Mouse (Mus musculus) limb, embryonic 11.5 days (tissue): Measurements from ENCODE around the gene Clcn6. TPM values are rescaled to one million over a fixed set of nuclear protein-coding genes. Genes with fewer than 3 reads are reported as not detected.
A peak's percentile ranks its signal among the peaks of the same experiment; 100 is the strongest.

Source experiments
- ATAC-seq: fragments of 200-750 bp; cut with Nextera tagmentation; 2 replicates; pipeline ENCODE4 v1.8.0; 2017; ENCODE audit warnings: low read depth; ENCODE audit not compliant: insufficient number of reproducible peaks, low FRiP score, low TSS enrichment
- DNase-seq: peaks from one replicate; pipeline ENCODE4 v3.0.0-alpha.2; 2015; ENCODE audit warnings: low spot score
- H3K27ac ChIP-seq: fragments of 300-500 bp; sonication (generic); replicated peaks from 2 replicates; pipeline ENCODE4 v1.5.1; 2014; ENCODE audit warnings: low read depth, mild to moderate bottlenecking, low read length
- H3K27me3 ChIP-seq: fragments of 300-500 bp; sonication (generic); 2 replicates; pipeline ENCODE4 v1.6.1; 2014; ENCODE audit warnings: mild to moderate bottlenecking, low read length, mixed read lengths; ENCODE audit not compliant: control insufficient read depth, insufficient read depth
- H3K36me3 ChIP-seq: fragments of 300-500 bp; sonication (generic); 2 replicates; pipeline ENCODE4 v1.6.1; 2014; ENCODE audit warnings: mild to moderate bottlenecking, low read length, moderate library complexity, mixed read lengths; ENCODE audit not compliant: control insufficient read depth, insufficient read depth
- H3K4me1 ChIP-seq: fragments of 300-500 bp; sonication (generic); 2 replicates; pipeline ENCODE4 v1.6.1; 2014; ENCODE audit warnings: low read length, mixed read lengths; ENCODE audit not compliant: control insufficient read depth, insufficient read depth
- H3K4me2 ChIP-seq: fragments of 300-500 bp; sonication (generic); 2 replicates; pipeline ENCODE4 v1.6.1; 2014; ENCODE audit warnings: low read depth, mild to moderate bottlenecking, moderate library complexity; ENCODE audit not compliant: severe bottlenecking
- H3K4me3 ChIP-seq: fragments of 300-500 bp; sonication (generic); 2 replicates; pipeline ENCODE4 v1.5.1; 2014; ENCODE audit warnings: low read depth, low read length
- H3K9ac ChIP-seq: fragments of 300-500 bp; sonication (generic); 2 replicates; pipeline ENCODE4 v1.6.1; 2014; ENCODE audit warnings: mild to moderate bottlenecking, low read length
- H3K9me3 ChIP-seq: fragments of 300-500 bp; sonication (generic); 2 replicates; pipeline ENCODE4 v1.6.1; 2016; ENCODE audit warnings: low read length; ENCODE audit not compliant: control insufficient read depth
- whole genome bisulfite sequencing: fragments of 180-500 bp; shearing (Covaris S2); extraction: QIAGEN DNeasy Blood & Tissue Kit; methylation state at CpG from one replicate; pipeline ENCODE4 v1.1.7; 2014; 5-methylcytosine and 5-hydroxymethylcytosine counted together
- polyA plus RNA-seq: library from polyadenylated mRNA; unstranded; fragments of >200 nt; fragmentation: Nextera tagmentation; extraction: Ambion mirVana; gene quantifications from 2 replicates; pipeline ENCODE4 v1.2.1, GENCODE M21; 2014

Clcn6 gene
- polyA plus RNA-seq, 1 experiment from 2014 or later: 7.5 TPM

GRCm38 (mm10) chr4:148071508-148071907, 32.9 kb upstream of the Clcn6 start:
- H3K4me1 ChIP-seq: no peaks in the 10 kb centered on the region
- ATAC-seq (no peak), DNase-seq (no peak)
- H3K4me3 ChIP-seq: no peak overlapping the region
- 52% methylated on average over 5 of the region's 5 CpGs for WGBS
- H3K36me3 ChIP-seq: no peaks in the 10 kb centered on the region
- no peak overlapping the region for H3K4me2 ChIP-seq
- no peaks in the 10 kb centered on the region for H3K9me3 ChIP-seq
- no peak overlapping the region for H3K27ac ChIP-seq
- H3K9ac ChIP-seq: no peak overlapping the region
- no peaks in the 10 kb centered on the region for H3K27me3 ChIP-seq

- Histone ChIP-seq H3K27me3 (no peaks in the 10 kb centered on the region), H3K9me3 (no peaks in the 10 kb centered on the region), H3K4me1 (0 out of 2 replicates have a peak, but pooled peaks cover 2% of the 10 kb centered on the region), H3K4me3 (no peak overlapping the region), H3K27ac (no peak overlapping the region), H3K9ac (no peak overlapping the region), H3K4me2 (no peak overlapping the region), H3K36me3 (no peaks in the 10 kb centered on the region)
- WGBS: 80% methylated on average over 9 of the region's 9 CpGs
- ATAC-seq (no peak), DNase-seq (no peak)
Measured at GRCm38 (mm10) chr4:148069602-148070218, 31.1 kb upstream of the Clcn6 start.

GRCm38 (mm10) chr4:148067346-148067745, 28.7 kb upstream of the Clcn6 start:
- ATAC-seq (no peak), DNase-seq (no peak)
- Histone ChIP-seq H3K9me3 (no peaks in the 10 kb centered on the region), H3K27ac (no peak overlapping the region), H3K9ac (no peak overlapping the region), H3K36me3 (no peaks in the 10 kb centered on the region), H3K4me3 (no peak overlapping the region), H3K4me1 (0 out of 2 replicates have a peak, but pooled peaks cover 2% of the 10 kb centered on the region), H3K4me2 (no peak overlapping the region), H3K27me3 (no peaks in the 10 kb centered on the region)
- WGBS: 87% methylated on average over 8 of the region's 8 CpGs

- H3K27ac ChIP-seq: no peak overlapping the region
Measured at GRCm38 (mm10) chr4:148066401-148066744, 27.8 kb upstream of the Clcn6 start.

GRCm38 (mm10) chr4:148065702-148066400, 27.2 kb upstream of the Clcn6 start:
- ATAC-seq (no peak), DNase-seq (no peak)
- Histone ChIP-seq H3K27ac (no peak overlapping the region), H3K4me3 (no peak overlapping the region), H3K9me3 (no peaks in the 10 kb centered on the region), H3K4me2 (no peak overlapping the region), H3K4me1 (0 out of 2 replicates have a peak, but pooled peaks cover 2% of the 10 kb centered on the region), H3K9ac (no peak overlapping the region), H3K36me3 (no peaks in the 10 kb centered on the region), H3K27me3 (no peaks in the 10 kb centered on the region)
- WGBS: 55% methylated on average over 6 of the region's 6 CpGs

More at GRCm38 (mm10) chr4:148066401-148066744, 27.8 kb upstream of the Clcn6 start:
- no peak overlapping the region for H3K9ac ChIP-seq
- no peak overlapping the region for H3K4me3 ChIP-seq
- 74% methylated on average over 9 of the region's 9 CpGs for WGBS
- 0 out of 2 replicates have a peak, but pooled peaks cover 2% of the 10 kb centered on the region for H3K4me1 ChIP-seq
- no peaks in the 10 kb centered on the region for H3K27me3 ChIP-seq
- no peaks in the 10 kb centered on the region for H3K36me3 ChIP-seq
- no peak for DNase-seq
- H3K4me2 ChIP-seq: no peak overlapping the region
- no peak for ATAC-seq
- no peaks in the 10 kb centered on the region for H3K9me3 ChIP-seq

- Histone ChIP-seq H3K4me2 (no peak overlapping the region), H3K4me3 (no peak overlapping the region)
- WGBS: 91% methylated on average over 9 of the region's 9 CpGs
Measured at GRCm38 (mm10) chr4:148061086-148061480, 22.5 kb upstream of the Clcn6 start.

GRCm38 (mm10) chr4:148060120-148061085, 21.8 kb upstream of the Clcn6 start:
- H3K4me1 ChIP-seq: no peaks in the 10 kb centered on the region
- no peaks in the 10 kb centered on the region for H3K27me3 ChIP-seq
- no peak overlapping the region for H3K27ac ChIP-seq
- WGBS: 51% methylated on average over 13 of the region's 13 CpGs
- no peak overlapping the region for H3K4me3 ChIP-seq
- DNase-seq: peak; percentile 55
- no peak overlapping the region for H3K4me2 ChIP-seq
- H3K9ac ChIP-seq: no peak overlapping the region
- no peaks in the 10 kb centered on the region for H3K9me3 ChIP-seq
- ATAC-seq: 0 out of 2 replicates have a peak, but pooled peaks have one; percentile 22
- peaks cover 11% of the 10 kb centered on the region for H3K36me3 ChIP-seq

More at GRCm38 (mm10) chr4:148061086-148061480, 22.5 kb upstream of the Clcn6 start:
- H3K4me1 ChIP-seq: 0 out of 2 replicates have a peak, but pooled peaks cover 1% of the 10 kb centered on the region
- DNase-seq (no peak), ATAC-seq (no peak)
- H3K9ac ChIP-seq: no peak overlapping the region
- peaks cover 7% of the 10 kb centered on the region for H3K36me3 ChIP-seq
- H3K27me3 ChIP-seq: no peaks in the 10 kb centered on the region
- H3K9me3 ChIP-seq: no peaks in the 10 kb centered on the region
- H3K27ac ChIP-seq: no peak overlapping the region

- Histone ChIP-seq H3K27ac (no peak overlapping the region), H3K9ac (no peak overlapping the region), H3K9me3 (no peaks in the 10 kb centered on the region), H3K36me3 (peaks cover 15% of the 10 kb centered on the region), H3K4me3 (no peak overlapping the region), H3K27me3 (no peaks in the 10 kb centered on the region), H3K4me1 (no peaks in the 10 kb centered on the region), H3K4me2 (no peak overlapping the region)
- ATAC-seq (no peak), DNase-seq (no peak)
- 91% methylated on average over 6 of the region's 6 CpGs for WGBS
Measured at GRCm38 (mm10) chr4:148058993-148059392, 20.4 kb upstream of the Clcn6 start.
